Mouse (Mus musculus) lung, postnatal 0 days (tissue): ENCODE measurements around the gene Meox1.

Experiments used
- CTCF ChIP-seq: IDR thresholded peaks from 2 replicates; pipeline ENCODE4 v1.5.1; 2016; ENCODE audit warnings: antibody characterized with exemption, mild to moderate bottlenecking
- EP300 ChIP-seq: IDR thresholded peaks from 2 replicates; pipeline ENCODE4 v1.6.1; 2016; ENCODE audit warnings: antibody characterized with exemption, mild to moderate bottlenecking, control low read depth

DNA sequence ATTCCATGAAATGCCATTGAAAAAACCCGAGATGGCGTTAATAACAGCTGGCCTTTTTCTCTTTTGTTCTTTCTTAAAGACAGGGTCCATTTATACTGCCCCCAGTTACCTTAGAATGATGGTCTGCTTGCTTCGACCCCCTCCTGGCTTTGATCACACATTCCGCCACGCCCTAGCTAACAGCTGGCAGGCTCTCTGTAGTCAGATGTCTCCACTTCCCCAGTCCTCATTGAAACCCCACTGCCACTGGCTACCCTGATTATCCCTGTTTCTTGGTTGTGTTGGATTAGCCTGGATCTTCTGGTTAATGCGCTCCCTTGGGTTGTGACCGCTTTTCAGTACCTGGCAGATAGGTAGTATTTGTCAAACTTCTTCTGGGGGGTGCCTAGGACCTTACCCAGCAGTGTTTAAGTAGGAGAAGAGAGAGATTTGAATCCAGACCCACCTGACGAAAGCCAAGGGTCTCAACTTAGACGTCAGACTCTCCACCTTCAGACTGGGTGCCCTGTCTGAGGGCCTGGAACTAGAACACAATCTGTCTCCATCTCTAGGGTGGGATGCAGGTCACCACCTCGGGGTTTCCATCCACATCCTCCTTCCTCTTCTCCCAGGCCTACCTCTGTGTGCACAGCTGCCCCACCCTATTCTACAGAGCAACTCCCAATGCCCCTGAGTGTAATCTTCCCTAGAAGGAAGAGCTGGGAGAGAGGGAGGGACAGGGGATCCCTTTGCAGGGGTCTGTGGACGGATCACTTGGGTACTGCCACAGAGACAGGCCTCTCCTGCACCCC is 11.5 kb downstream of the Meox1 start:
- TF ChIP-seq CTCF (no peak), EP300 (no peak)
